8 mouse cellular contexts compared by ENCODE assay signal in genomic region chr7:27685681-27686080, GRCm38 (mm10). TPM values are rescaled to one million over a fixed set of nuclear protein-coding genes. Genes with fewer than 3 reads are reported as not detected.
DNase-seq lines count a peak whose midpoint lies in the region; ATAC-seq and TF ChIP-seq lines count a peak whose summit lies in the region.

No protein-coding gene starts in this region.

- no peak overlapping the region for H3K9ac ChIP-seq in liver, embryonic 14.5 days (replicated peaks)
- H3K9ac ChIP-seq in kidney, postnatal 0 days (ENCODE audit: low read depth, low read length), result no peak overlapping the region

- ATAC-seq in liver, embryonic 14.5 days (ENCODE audit: insufficient read depth), result no peak
- no peak for ATAC-seq in kidney, postnatal 0 days (replicated peaks; ENCODE audit: low FRiP score, low read depth)
- peak; percentile 17; the same call in 1 of the 2 replicates for ATAC-seq in neutrophil, adult 5-6 weeks (ENCODE audit: extremely low read depth, insufficient number of reproducible peaks, low FRiP score, poor library complexity, severe bottlenecking)
- no peak for ATAC-seq in megakaryocyte-erythroid progenitor cell, adult 5-6 weeks (replicated peaks; ENCODE audit: low FRiP score, low TSS enrichment, poor library complexity, severe bottlenecking)

- H3K36me3 ChIP-seq in liver, embryonic 14.5 days (replicated peaks; ENCODE audit: control insufficient read depth, insufficient read depth, low read depth), result no peaks in the 10 kb centered on the region
- no peaks in the 10 kb centered on the region for H3K36me3 ChIP-seq in kidney, postnatal 0 days (ENCODE audit: insufficient read depth, low read length)

- peak; percentile 74 for TF ChIP-seq CTCF in liver, embryonic 14.5 days (IDR thresholded peaks at IDR 0.05; ENCODE audit: low read depth)
- TF ChIP-seq CTCF in kidney, postnatal 0 days (IDR thresholded peaks at IDR 0.05; ENCODE audit: low read depth), result peak; percentile 89

- no peak overlapping the region for H3K4me3 ChIP-seq in liver, embryonic 14.5 days (ENCODE audit: insufficient read depth in 1 of 2, low read depth in 2 of 2, low read length in 2 of 2)
- no peak overlapping the region for H3K4me3 ChIP-seq in kidney, postnatal 0 days (replicated peaks; ENCODE audit: low read depth, low read length)

- 0% methylated on average over 6 of the region's 6 CpGs for WGBS in liver, embryonic 14.5 days (ENCODE audit: insufficient replicate concordance)
- WGBS in kidney, postnatal 0 days, result 0% methylated on average over 6 of the region's 6 CpGs

- no peak overlapping the region for H3K4me2 ChIP-seq in liver, embryonic 14.5 days (ENCODE audit: low read depth)
- no peak overlapping the region for H3K4me2 ChIP-seq in kidney, postnatal 0 days (ENCODE audit: low read length)

- no peak overlapping the region for H3K27ac ChIP-seq in liver, embryonic 14.5 days
- no peak overlapping the region for H3K27ac ChIP-seq in kidney, postnatal 0 days

- no peaks in the 10 kb centered on the region for H3K9me3 ChIP-seq in liver, embryonic 14.5 days (ENCODE audit: control insufficient read depth, low read length)
- H3K9me3 ChIP-seq in kidney, postnatal 0 days (replicated peaks; ENCODE audit: low read length), result no peaks in the 10 kb centered on the region

- H3K27me3 ChIP-seq in liver, embryonic 14.5 days (ENCODE audit: control insufficient read depth, insufficient read depth, low read length), result no peaks in the 10 kb centered on the region
- H3K27me3 ChIP-seq in kidney, postnatal 0 days (ENCODE audit: insufficient read depth, low read length), result no peaks in the 10 kb centered on the region

- H3K4me1 ChIP-seq in liver, embryonic 14.5 days (replicated peaks; ENCODE audit: control insufficient read depth in 2 of 2, insufficient read depth in 2 of 2, low read length in 1 of 2), result peaks cover 4% of the 10 kb centered on the region in 2 experiments; a peak in 2 of 4 replicates
- no peaks in the 10 kb centered on the region for H3K4me1 ChIP-seq in kidney, postnatal 0 days (replicated peaks; ENCODE audit: insufficient read depth, low read length)

- TF ChIP-seq EP300 in liver, embryonic 14.5 days (IDR thresholded peaks at IDR 0.05; ENCODE audit: low read depth), result no peak

- DNase-seq in liver, embryonic 14.5 days (ENCODE audit: low read depth in 3 of 3, low spot score in 3 of 3), result peak in 1 of 3 experiments; percentile 39
- DNase-seq in liver, result no peak
- DNase-seq in embryo, embryonic 11 days, result peak; percentile 62
- DNase-seq in kidney, postnatal 0 days (ENCODE audit: low spot score), result peak; percentile 86
- no peak for DNase-seq in T-cell, adult 2 months (ENCODE audit: low spot score)
- DNase-seq in layer of hippocampus, adult 18-20 months (ENCODE audit: low spot score in 2 of 2), result no peak

RNA-seq across cellular contexts. Expression of gene Zfp607b, which starts 3.5 kb away (rescaled TPM):
- 0.11 and 0.19 TPM in 2 replicates for polyA plus RNA-seq in liver, embryonic 14.5 days (2012; rRNA removed)
- 0.23 and 0.25 TPM in 2 replicates for polyA plus RNA-seq in liver, embryonic 14.5 days (2014; fragmentation: Nextera tagmentation; extraction: Ambion mirVana)
- 2.9 and 3.2 TPM in 2 replicates for polyA plus RNA-seq in kidney, postnatal 0 days (2015; fragmentation: Nextera tagmentation; extraction: Ambion mirVana)
- 1.7 and 6.6 TPM in 2 replicates for total RNA-seq in neutrophil, adult 5-6 weeks (2017)
- 6.8 TPM in 1 of 2 replicates, not detected in the other for total RNA-seq in megakaryocyte-erythroid progenitor cell, adult 5-6 weeks (2014; fragmentation: Nextera tagmentation)
- total RNA-seq in megakaryocyte-erythroid progenitor cell, adult 5-6 weeks (2017), result 1.2 and 1.7 TPM in 2 replicates
- 10 to 100 TPM; 10.3 to 10.6 TPM for total RNA-seq in layer of hippocampus, adult 18-20 months (2021)

RNA-seq across cellular contexts. Expression of gene Map3k10, which starts 11.3 kb away (rescaled TPM):
- 3.4 and 3.5 TPM in 2 replicates for polyA plus RNA-seq in liver, embryonic 14.5 days (2012; rRNA removed)
- polyA plus RNA-seq in liver, embryonic 14.5 days (2014; fragmentation: Nextera tagmentation; extraction: Ambion mirVana), result 1.00 and 1.0 TPM in 2 replicates
- 5.0 and 6.8 TPM in 2 replicates for polyA plus RNA-seq in kidney, postnatal 0 days (2015; fragmentation: Nextera tagmentation; extraction: Ambion mirVana)
- total RNA-seq in neutrophil, adult 5-6 weeks (2017), result 3.7 and 7.2 TPM in 2 replicates
- 6.2 and 13.5 TPM in 2 replicates for total RNA-seq in megakaryocyte-erythroid progenitor cell, adult 5-6 weeks (2014; fragmentation: Nextera tagmentation)
- total RNA-seq in megakaryocyte-erythroid progenitor cell, adult 5-6 weeks (2017), result 2.9 and 4.5 TPM in 2 replicates
- total RNA-seq in layer of hippocampus, adult 18-20 months (2021), result 100 to 1,000 TPM; 175 to 180 TPM

RNA-seq across cellular contexts. Expression of gene Ttc9b, which starts 32.0 kb away (rescaled TPM):
- 0.05 TPM in 1 of 2 replicates, not detected in the other for polyA plus RNA-seq in liver, embryonic 14.5 days (2012; rRNA removed)
- polyA plus RNA-seq in liver, embryonic 14.5 days (2014; fragmentation: Nextera tagmentation; extraction: Ambion mirVana), result not detected in 2 replicates
- not detected in 2 replicates for polyA plus RNA-seq in kidney, postnatal 0 days (2015; fragmentation: Nextera tagmentation; extraction: Ambion mirVana)
- not detected in 2 replicates for total RNA-seq in neutrophil, adult 5-6 weeks (2017)
- not detected in 2 replicates for total RNA-seq in megakaryocyte-erythroid progenitor cell, adult 5-6 weeks (2014; fragmentation: Nextera tagmentation)
- not detected in 2 replicates for total RNA-seq in megakaryocyte-erythroid progenitor cell, adult 5-6 weeks (2017)
- total RNA-seq in layer of hippocampus, adult 18-20 months (2021), result 10 to 100 TPM; 45.3 to 45.7 TPM

RNA-seq across cellular contexts. Expression of gene Zfp60, which starts 45.5 kb away (rescaled TPM):
- polyA plus RNA-seq in liver, embryonic 14.5 days (2012; rRNA removed), result 0.97 and 1.4 TPM in 2 replicates
- 3.1 and 4.5 TPM in 2 replicates for polyA plus RNA-seq in liver, embryonic 14.5 days (2014; fragmentation: Nextera tagmentation; extraction: Ambion mirVana)
- polyA plus RNA-seq in kidney, postnatal 0 days (2015; fragmentation: Nextera tagmentation; extraction: Ambion mirVana), result 20.8 and 23.9 TPM in 2 replicates
- total RNA-seq in neutrophil, adult 5-6 weeks (2017), result 8.3 and 13.0 TPM in 2 replicates
- total RNA-seq in megakaryocyte-erythroid progenitor cell, adult 5-6 weeks (2014; fragmentation: Nextera tagmentation), result 7.9 and 8.5 TPM in 2 replicates
- 9.2 and 12.5 TPM in 2 replicates for total RNA-seq in megakaryocyte-erythroid progenitor cell, adult 5-6 weeks (2017)
- total RNA-seq in layer of hippocampus, adult 18-20 months (2021), result 10 to 100 TPM; 36.0 to 37.7 TPM

Comparison
In these comparisons a context has a peak if more than half of its experiments do, and no peak if none do; other contexts are left out.
1. DNase-seq: peak in embryo, embryonic 11 days (single experiment) and kidney, postnatal 0 days (single experiment); none in liver (single experiment), T-cell, adult 2 months (single experiment) and layer of hippocampus, adult 18-20 months (0 of 2).
2. RNA of gene Map3k10, which starts 11.3 kb away (total RNA-seq): 175 to 180 TPM in layer of hippocampus, adult 18-20 months; 2.9 to 13.5 TPM in megakaryocyte-erythroid progenitor cell, adult 5-6 weeks and 3.7 to 7.2 TPM in neutrophil, adult 5-6 weeks; every median in the first group is over 10 times any median in the second.
3. RNA of gene Ttc9b, which starts 32.0 kb away (total RNA-seq): 45.3 to 45.7 TPM in layer of hippocampus, adult 18-20 months; not detected in neutrophil, adult 5-6 weeks and not detected in megakaryocyte-erythroid progenitor cell, adult 5-6 weeks; every median in the first group is over 10 times any median in the second.